Mouse (Mus musculus) CD8-positive naive resting alpha-beta T cell, adult 2 months (primary cell): Measurements from ENCODE around the gene Hectd4.

Experiments used
- DNase-seq, 2 experiments: peaks; one replicate each; pipeline ENCODE4 v3.0.0; 2022; ENCODE audit warnings: low read depth in 2 of 2, low spot score in 2 of 2

Hectd4 gene

GRCm38 (mm10) chr5:121389106-121389505, 169.1 kb downstream of the Hectd4 start:
- DNase-seq: no peak

GRCm38 (mm10) chr5:121389691-121390090, 169.7 kb downstream of the Hectd4 start:
- no peak for DNase-seq

- peak; percentile 32 to 41 for DNase-seq
Measured at GRCm38 (mm10) chr5:121392667-121393380, 172.8 kb downstream of the Hectd4 start.

GRCm38 (mm10) chr5:121393402-121393801, 173.4 kb downstream of the Hectd4 start:
- no peak for DNase-seq

- no peak for DNase-seq
Measured at GRCm38 (mm10) chr5:121395621-121396020, 175.6 kb downstream of the Hectd4 start.

GRCm38 (mm10) chr5:121397187-121398145, 177.4 kb downstream of the Hectd4 start, which contains the start of gene Naa25:
Naa25 (plus strand) TSS chr5:121397936.
- DNase-seq: peak; percentile 89 to 94

GRCm38 (mm10) chr5:121398146-121398964, 178.3 kb downstream of the Hectd4 start:
- DNase-seq: no peak

- DNase-seq: no peak
Measured at GRCm38 (mm10) chr5:121398965-121399462, 179.0 kb downstream of the Hectd4 start.

GRCm38 (mm10) chr5:121399540-121399939, 179.5 kb downstream of the Hectd4 start:
- no peak for DNase-seq

GRCm38 (mm10) chr5:121400064-121400463, 180.0 kb downstream of the Hectd4 start:
- DNase-seq: no peak

GRCm38 (mm10) chr5:121400849-121401248, 180.8 kb downstream of the Hectd4 start:
- DNase-seq: no peak

- DNase-seq: no peak
Measured at GRCm38 (mm10) chr5:121407856-121408255, 187.8 kb downstream of the Hectd4 start.

GRCm38 (mm10) chr5:121410975-121411374, 191.0 kb downstream of the Hectd4 start:
- no peak for DNase-seq
